Mouse (Mus musculus) erythroblast, embryonic 14.5 days (primary cell): Measurements from ENCODE around the gene Palm. TPM values are rescaled to one million over a fixed set of nuclear protein-coding genes. Genes with fewer than 3 reads are reported as not detected.

Experiments used
- H3K27me3 ChIP-seq: 2 replicates; pipeline ENCODE4 v1.6.1; 2012; ENCODE audit warnings: inconsistent platforms; ENCODE audit not compliant: control insufficient read depth
- H3K36me3 ChIP-seq: 2 replicates; pipeline ENCODE4 v1.6.1; 2012; ENCODE audit warnings: mild to moderate bottlenecking, inconsistent platforms; ENCODE audit not compliant: control insufficient read depth
- H3K4me1 ChIP-seq: 2 replicates; pipeline ENCODE4 v1.6.1; 2012; ENCODE audit warnings: inconsistent platforms; ENCODE audit not compliant: control insufficient read depth
- H3K4me3 ChIP-seq: replicated peaks from 2 replicates; pipeline ENCODE3; 2012; ENCODE audit warnings: moderate library complexity, mild to moderate bottlenecking, inconsistent platforms
- H3K9me3 ChIP-seq: 2 replicates; pipeline ENCODE4 v1.6.1; 2012; ENCODE audit warnings: low read length, inconsistent platforms, mixed read lengths; ENCODE audit not compliant: control insufficient read depth
- GATA1 ChIP-seq: IDR thresholded peaks from 2 replicates; pipeline ENCODE4 v1.6.1; 2012; ENCODE audit warnings: low read length, inconsistent platforms, mixed read lengths
- TAL1 ChIP-seq: IDR thresholded peaks from 3 replicates; pipeline ENCODE4 v1.6.1; 2012; ENCODE audit warnings: low read length, inconsistent platforms, mixed read lengths
- polyA plus RNA-seq: library from polyadenylated mRNA; stranded (reverse); fragments of >175 nt; gene quantifications from 2 replicates; pipeline ENCODE4 v1.2.3, GENCODE M21; 2012

Palm gene
- polyA plus RNA-seq, 1 experiment = 0.52 TPM

DNA sequence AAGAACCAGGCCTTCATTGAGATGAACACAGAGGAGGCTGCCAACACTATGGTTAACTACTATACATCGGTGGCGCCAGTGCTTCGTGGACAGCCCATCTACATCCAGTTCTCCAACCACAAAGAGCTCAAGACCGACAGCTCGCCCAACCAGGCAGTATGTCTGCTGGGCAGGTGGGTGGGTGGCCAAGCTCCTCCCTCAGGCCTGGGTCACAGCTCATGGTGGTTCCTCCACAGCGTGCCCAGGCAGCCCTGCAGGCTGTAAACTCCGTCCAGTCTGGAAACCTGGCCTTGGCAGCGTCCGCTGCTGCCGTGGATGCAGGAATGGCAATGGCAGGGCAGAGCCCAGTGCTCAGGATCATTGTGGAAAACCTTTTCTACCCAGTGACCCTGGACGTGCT, 65.7 kb downstream of the Palm start:
- H3K9me3 ChIP-seq = no peaks in the 10 kb centered on the region
- TF ChIP-seq TAL1 = no peak
- peaks cover 84% of the 10 kb centered on the region for H3K36me3 ChIP-seq
- H3K27me3 ChIP-seq = no peaks in the 10 kb centered on the region; the same call in 1 of the 2 replicates
- peaks cover 47% of the 10 kb centered on the region for H3K4me1 ChIP-seq
- no peak overlapping the region for H3K4me3 ChIP-seq

DNA sequence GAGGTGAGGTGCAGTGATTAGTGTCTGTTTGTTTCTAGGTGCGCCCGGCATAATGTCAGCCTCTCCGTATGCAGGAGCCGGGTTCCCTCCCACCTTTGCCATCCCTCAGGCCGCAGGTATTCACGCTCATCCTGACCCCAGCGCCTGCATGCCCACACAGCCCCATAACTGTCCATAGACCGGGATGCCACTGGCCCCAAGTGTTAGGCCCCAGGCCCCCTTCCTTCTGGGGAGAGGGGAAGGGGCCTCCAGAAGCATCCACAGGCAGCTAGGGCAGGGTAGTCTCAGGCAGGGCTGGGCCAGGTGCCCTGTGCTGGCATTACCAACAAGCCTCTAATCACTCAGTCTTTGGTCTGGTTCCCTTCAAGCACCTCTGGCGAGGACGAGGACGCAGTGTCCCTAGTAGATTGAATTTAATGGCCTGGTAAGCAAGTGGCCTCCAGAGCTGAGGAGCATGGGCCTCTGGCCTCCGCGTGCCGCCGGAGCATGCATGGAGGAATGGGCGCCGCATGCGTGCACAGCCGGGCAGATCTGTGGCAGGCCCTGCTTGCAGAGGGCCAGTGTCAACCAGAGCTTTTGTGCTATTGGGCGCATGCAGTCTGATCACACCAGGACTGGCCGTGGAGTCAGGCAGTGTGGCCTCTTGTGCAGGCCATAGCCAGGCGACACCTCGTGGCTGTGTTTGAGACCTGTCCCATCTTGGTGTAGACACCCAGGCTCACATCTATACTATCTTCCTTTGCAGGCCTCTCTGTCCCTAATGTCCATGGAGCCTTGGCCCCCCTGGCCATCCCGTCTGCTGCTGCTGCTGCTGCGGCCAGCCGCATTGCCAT, 66.9 kb downstream of the Palm start:
- Histone ChIP-seq H3K36me3 (peaks cover 96% of the 10 kb centered on the region), H3K4me1 (peaks cover 52% of the 10 kb centered on the region), H3K4me3 (no peak overlapping the region)

DNA sequence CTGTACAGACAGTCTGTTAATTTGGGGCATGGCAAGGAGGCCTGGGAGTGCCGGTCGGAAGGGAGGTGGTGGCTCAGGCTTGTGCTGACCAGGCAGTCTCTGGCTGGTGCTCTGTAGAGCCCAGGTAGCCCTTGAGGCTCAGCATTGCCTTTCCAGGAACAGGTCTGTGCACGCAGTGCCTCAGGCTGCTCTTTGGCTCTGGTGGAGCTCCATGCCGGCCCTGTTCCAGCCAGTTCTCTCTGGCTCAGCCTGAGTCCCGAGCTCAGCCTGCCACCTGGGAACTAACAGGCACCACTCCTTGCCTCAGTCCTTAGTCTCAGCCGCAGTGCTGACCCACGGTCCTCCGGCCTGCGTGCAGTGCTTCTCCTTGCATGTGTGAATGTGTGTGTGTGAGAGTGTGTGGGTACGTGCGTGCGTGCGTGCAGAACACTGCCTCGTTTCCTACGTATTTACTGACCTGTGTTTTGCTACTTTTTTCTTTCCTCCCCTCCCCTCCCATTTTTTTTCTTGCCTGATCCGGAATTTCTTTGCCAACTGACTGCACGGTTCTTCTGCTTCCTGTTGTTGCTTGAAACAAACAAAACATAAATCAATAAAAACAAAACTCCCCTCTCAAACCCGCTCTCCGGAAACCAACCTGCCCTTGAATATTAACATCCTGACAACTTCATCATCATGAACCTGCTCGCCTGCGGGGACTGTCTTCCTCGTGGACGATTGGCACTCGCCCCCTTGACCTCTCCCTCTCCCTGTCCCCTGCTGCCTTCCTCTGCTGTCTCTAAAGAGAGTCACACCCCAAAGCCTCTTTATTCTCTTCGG, 68.1 kb downstream of the Palm start:
- H3K4me3 ChIP-seq = no peak overlapping the region
- no peaks in the 10 kb centered on the region; the same call in 1 of the 2 replicates for H3K27me3 ChIP-seq
- peaks cover 99% of the 10 kb centered on the region for H3K36me3 ChIP-seq
- peaks cover 44% of the 10 kb centered on the region for H3K4me1 ChIP-seq
- TF ChIP-seq TAL1 (no peak), GATA1 (no peak)
- H3K9me3 ChIP-seq = no peaks in the 10 kb centered on the region

More for the DNA sequence above, 66.9 kb downstream of the Palm start:
- H3K27me3 ChIP-seq = no peaks in the 10 kb centered on the region; the same call in 1 of the 2 replicates
- no peaks in the 10 kb centered on the region for H3K9me3 ChIP-seq
- TF ChIP-seq GATA1 (no peak), TAL1 (no peak)

DNA sequence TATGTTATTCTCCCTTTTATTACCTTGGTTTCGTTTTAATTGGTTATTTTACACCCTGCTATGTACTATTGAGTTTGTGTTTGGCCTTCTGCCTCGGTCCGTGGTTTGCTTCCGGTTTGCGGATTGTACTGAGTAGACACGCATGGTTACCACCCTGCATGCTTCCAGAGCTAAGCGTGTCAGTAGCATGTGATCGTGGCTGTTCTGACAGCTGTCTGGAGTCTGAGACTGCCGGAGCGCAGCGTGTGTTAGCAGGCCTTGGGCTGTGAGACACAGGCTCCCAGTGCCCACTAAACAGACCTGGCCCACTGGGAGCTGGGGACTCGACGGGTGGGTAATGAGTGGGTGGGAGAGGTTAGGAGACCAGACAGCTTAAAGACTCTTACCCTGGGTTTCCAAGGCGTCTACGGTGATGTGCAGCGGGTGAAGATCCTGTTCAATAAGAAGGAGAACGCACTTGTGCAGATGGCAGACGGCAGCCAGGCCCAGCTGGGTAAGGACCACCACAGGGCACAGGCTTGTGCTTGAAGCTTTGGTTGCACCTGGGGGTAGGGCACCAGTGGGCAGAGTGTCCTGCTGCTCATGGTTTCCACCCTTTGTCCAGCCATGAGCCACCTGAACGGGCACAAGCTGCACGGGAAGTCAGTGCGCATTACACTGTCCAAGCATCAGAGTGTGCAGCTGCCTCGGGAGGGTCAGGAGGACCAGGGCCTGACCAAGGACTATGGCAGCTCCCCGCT, 68.8 kb downstream of the Palm start:
- H3K4me3 ChIP-seq = no peak overlapping the region
- no peaks in the 10 kb centered on the region; the same call in 1 of the 2 replicates for H3K27me3 ChIP-seq
- H3K4me1 ChIP-seq = peaks cover 36% of the 10 kb centered on the region
- no peak for TF ChIP-seq TAL1
- TF ChIP-seq GATA1 = no peak
- H3K9me3 ChIP-seq = no peaks in the 10 kb centered on the region
- peaks cover 91% of the 10 kb centered on the region for H3K36me3 ChIP-seq

DNA sequence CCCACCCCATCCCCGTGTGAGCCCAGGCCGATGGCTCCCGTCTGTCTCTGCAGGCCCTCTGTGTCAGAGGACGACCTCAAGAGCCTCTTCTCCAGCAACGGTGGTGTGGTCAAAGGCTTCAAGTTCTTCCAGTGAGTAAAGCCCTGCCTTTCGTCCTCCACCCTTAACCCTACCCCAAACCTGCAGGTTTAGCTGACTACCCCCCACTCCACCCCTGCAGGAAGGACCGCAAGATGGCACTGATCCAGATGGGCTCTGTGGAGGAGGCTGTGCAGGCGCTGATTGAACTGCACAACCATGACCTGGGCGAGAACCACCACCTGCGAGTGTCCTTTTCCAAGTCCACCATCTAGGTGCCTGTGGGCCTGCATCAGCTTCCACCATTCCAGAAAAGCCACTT, 69.6 kb downstream of the Palm start:
- Histone ChIP-seq H3K4me1 (peaks cover 29% of the 10 kb centered on the region), H3K4me3 (no peak overlapping the region), H3K27me3 (no peaks in the 10 kb centered on the region; the same call in 1 of the 2 replicates), H3K9me3 (no peaks in the 10 kb centered on the region), H3K36me3 (peaks cover 84% of the 10 kb centered on the region)
- TF ChIP-seq GATA1 = no peak
- no peak for TF ChIP-seq TAL1

DNA sequence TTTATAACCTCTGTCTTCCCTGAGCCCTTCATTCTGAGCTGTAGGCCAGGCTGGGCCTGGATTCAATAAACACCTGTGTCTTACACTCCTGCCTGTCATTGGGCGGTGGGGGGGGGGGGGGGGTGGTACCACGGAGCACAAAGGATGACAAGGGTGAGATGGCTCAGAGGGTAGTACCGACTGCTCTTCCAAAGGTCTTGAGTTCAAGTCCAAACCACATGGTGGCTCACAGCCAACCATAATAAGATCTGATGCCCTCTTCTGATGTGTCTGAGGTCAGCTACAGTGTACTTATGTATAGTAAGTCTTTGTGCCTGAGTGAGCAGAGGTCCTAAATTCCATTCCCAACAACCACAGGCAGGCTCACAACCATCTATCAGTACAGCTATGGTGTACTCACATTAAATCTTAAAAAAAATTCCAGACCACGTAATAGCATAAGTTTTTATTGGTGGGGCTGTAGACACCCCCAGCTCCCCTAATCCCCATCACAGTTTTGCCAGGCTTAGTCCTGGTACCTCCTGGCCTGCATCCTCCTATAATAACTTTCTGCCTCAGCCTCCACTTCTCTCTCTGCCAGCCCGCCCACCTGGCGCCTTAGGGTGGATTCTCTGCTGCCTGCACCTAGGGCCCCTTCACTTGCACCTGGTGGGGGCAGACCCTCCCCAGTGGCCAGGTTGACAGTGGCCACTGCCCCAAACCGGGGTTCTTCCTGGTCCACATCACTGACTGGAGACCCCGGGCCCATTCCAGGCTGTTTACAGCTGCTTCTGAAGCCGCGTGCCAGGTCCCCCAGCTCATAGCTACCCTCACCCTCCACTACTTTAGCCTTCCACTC, 71.2 kb downstream of the Palm start:
- Histone ChIP-seq H3K36me3 (peaks cover 67% of the 10 kb centered on the region), H3K27me3 (no peaks in the 10 kb centered on the region; the same call in none of the 2 replicates), H3K9me3 (no peaks in the 10 kb centered on the region), H3K4me1 (peaks cover 17% of the 10 kb centered on the region), H3K4me3 (no peak overlapping the region)
- TF ChIP-seq TAL1 (no peak), GATA1 (no peak)

DNA sequence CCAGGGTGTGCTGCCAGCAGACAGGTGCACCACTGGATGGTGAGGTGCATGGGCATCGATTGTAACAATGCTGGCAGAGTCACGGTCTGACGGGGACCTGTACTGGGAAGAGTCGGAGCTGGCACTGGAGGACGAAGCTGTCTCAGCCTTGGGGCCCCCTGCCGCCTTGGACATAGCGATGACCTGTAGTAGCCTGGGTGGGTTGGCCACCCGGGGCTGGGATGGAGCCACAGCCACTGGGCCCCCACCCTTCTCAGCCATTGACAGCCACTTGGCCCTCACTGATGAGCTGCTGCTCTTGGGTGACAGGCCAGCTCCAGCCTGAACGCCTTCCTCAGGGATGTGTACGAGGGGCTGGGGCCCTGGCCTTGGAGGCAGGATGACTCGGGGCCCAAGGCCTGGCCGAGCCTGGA, 71.8 kb downstream of the Palm start:
- Histone ChIP-seq H3K27me3 (no peaks in the 10 kb centered on the region; the same call in none of the 2 replicates), H3K9me3 (no peaks in the 10 kb centered on the region), H3K36me3 (peaks cover 61% of the 10 kb centered on the region), H3K4me3 (no peak overlapping the region), H3K4me1 (peaks cover 12% of the 10 kb centered on the region)
- no peak for TF ChIP-seq TAL1
- TF ChIP-seq GATA1 = no peak

DNA sequence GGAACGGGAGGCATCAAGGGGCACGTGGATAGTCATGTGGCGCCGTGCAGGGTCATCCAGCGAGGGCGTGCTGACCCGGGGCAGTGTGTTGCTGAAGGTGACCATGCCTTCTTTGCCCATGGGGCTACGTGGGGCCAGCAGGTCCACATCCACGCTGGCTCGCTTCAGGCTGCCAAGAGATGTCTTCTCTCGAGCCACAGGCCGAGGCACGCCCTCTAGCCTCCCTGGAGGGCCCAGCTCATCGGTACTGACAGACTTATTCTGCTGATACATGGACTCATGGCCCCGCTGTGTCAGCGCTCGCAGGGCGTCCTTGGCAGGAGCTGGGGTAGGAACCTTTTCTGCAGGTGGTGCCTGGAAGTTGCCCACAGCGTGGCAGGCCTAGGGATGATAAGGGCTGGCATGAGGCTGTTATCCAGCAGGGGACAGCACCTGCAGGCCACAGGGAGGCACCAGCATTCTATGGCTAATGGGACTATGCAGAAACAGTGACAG, 72.5 kb downstream of the Palm start:
- Histone ChIP-seq H3K4me3 (no peak overlapping the region), H3K4me1 (peaks cover 7% of the 10 kb centered on the region), H3K9me3 (no peaks in the 10 kb centered on the region), H3K27me3 (no peaks in the 10 kb centered on the region; the same call in 1 of the 2 replicates), H3K36me3 (peaks cover 55% of the 10 kb centered on the region)
- TF ChIP-seq TAL1 (no peak), GATA1 (no peak)
